16 mouse cellular contexts compared by ENCODE assay signal in the genomic region with DNA sequence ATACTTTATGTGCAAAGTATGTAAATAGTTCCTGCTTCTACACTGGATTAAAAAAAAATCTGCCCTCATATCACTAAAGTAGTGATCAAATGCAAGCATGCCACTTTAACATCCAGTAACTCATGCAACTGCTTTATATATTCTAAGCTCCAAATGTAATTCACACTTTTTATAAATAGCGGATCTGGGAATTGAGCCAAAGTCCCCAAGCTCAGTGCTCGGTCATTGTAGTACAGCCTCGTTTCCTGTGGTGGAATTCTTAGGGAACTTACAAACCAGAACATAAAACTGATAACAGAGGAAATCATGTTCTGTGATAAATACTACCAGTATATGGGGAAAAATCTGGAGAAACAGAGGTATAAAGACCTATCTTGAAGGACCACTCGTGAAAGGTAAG.
DNase-seq lines count a peak whose midpoint lies in the region; ATAC-seq and TF ChIP-seq lines count a peak whose summit lies in the region.
"Had no signal": no experiment of that assay in that cellular context is flagged by ENCODE, and none has a peak within 500 bp of the region (broad histone marks: within the 10 kb centered on the region; RNA-seq: fewer than 3 reads in every experiment).

No protein-coding gene starts in this region.

- no peaks in the 10 kb centered on the region for H3K9me3 ChIP-seq in forebrain, embryonic 14.5 days (replicated peaks; ENCODE audit: control insufficient read depth, low read length)
- H3K9me3 ChIP-seq in forebrain, embryonic 11.5 days (ENCODE audit: control insufficient read depth, low read length): no peaks in the 10 kb centered on the region
- no peaks in the 10 kb centered on the region for H3K9me3 ChIP-seq in heart, embryonic 16.5 days (replicated peaks; ENCODE audit: control insufficient read depth, low read length)
- H3K9me3 ChIP-seq in midbrain, postnatal 0 days (ENCODE audit: low read length): no peaks in the 10 kb centered on the region
- no peaks in the 10 kb centered on the region for H3K9me3 ChIP-seq in midbrain, embryonic 16.5 days (replicated peaks; ENCODE audit: control insufficient read depth, low read length, poor library complexity, severe bottlenecking)
- H3K9me3 ChIP-seq: forebrain, embryonic 12.5 days; liver, embryonic 13.5 days; midbrain, embryonic 15.5 days had no signal

- DNase-seq in forebrain, embryonic 14.5 days (ENCODE audit: low spot score): peak; percentile 67
- DNase-seq in forebrain, embryonic 11.5 days (ENCODE audit: low spot score): no peak
- DNase-seq in heart, postnatal 36 days: no peak
- DNase-seq in left cerebral cortex, postnatal 14 days (ENCODE audit: low spot score in 2 of 2): peak; percentile 48 to 76
- DNase-seq in left cerebral cortex, adult 2 months (ENCODE audit: extremely low spot score in 1 of 2, low spot score in 2 of 2): no peak
- DNase-seq in midbrain, postnatal 0 days (ENCODE audit: low spot score): peak; percentile 26
- DNase-seq: cerebellum, postnatal 10 days; kidney, postnatal 14 days; liver, embryonic 13.5 days; thymus, adult 18-20 months had no signal

- H3K4me1 ChIP-seq in forebrain, embryonic 14.5 days (ENCODE audit: control insufficient read depth, insufficient read depth, low read length): no peaks in the 10 kb centered on the region
- no peaks in the 10 kb centered on the region for H3K4me1 ChIP-seq in forebrain, embryonic 11.5 days (replicated peaks; ENCODE audit: control insufficient read depth, insufficient read depth, low read length)
- H3K4me1 ChIP-seq in heart, embryonic 16.5 days (ENCODE audit: control insufficient read depth, insufficient read depth, low read length): peaks cover 6% of the 10 kb centered on the region
- no peaks in the 10 kb centered on the region for H3K4me1 ChIP-seq in midbrain, postnatal 0 days (ENCODE audit: insufficient read depth, low read length)
- H3K4me1 ChIP-seq in midbrain, embryonic 16.5 days (ENCODE audit: control insufficient read depth, insufficient read depth, low read length): no peaks in the 10 kb centered on the region
- H3K4me1 ChIP-seq: forebrain, embryonic 12.5 days; liver, embryonic 13.5 days; midbrain, embryonic 15.5 days had no signal

- H3K9ac ChIP-seq in forebrain, embryonic 14.5 days (ENCODE audit: low read length): no peak overlapping the region
- H3K9ac ChIP-seq in forebrain, embryonic 11.5 days (ENCODE audit: low read length): no peak overlapping the region
- no peak overlapping the region for H3K9ac ChIP-seq in heart, embryonic 16.5 days (ENCODE audit: low read length)
- no peak overlapping the region for H3K9ac ChIP-seq in midbrain, postnatal 0 days (replicated peaks; ENCODE audit: low read length, poor library complexity, severe bottlenecking)
- H3K9ac ChIP-seq in midbrain, embryonic 16.5 days (ENCODE audit: low read depth, low read length): no peak overlapping the region
- H3K9ac ChIP-seq: forebrain, embryonic 12.5 days; hindbrain, embryonic 14.5 days; liver, embryonic 13.5 days; midbrain, embryonic 15.5 days had no signal

- intact Hi-C loops in heart, postnatal 36 days (cut with DNase I): no loop called here
- intact Hi-C loops in left cerebral cortex, postnatal 14 days (cut with DNase I): loop anchor here (10.0 kb wide), 1 partner anchor 576 kb away; no protein-coding TSS in a partner anchor
- intact Hi-C loops in left cerebral cortex, adult 2 months (cut with DNase I): no loop called here

- H3K4me2 ChIP-seq in forebrain, embryonic 14.5 days (ENCODE audit: low read length): no peak overlapping the region
- no peak overlapping the region for H3K4me2 ChIP-seq in forebrain, embryonic 11.5 days (ENCODE audit: low read depth, low read length, severe bottlenecking)
- no peak overlapping the region for H3K4me2 ChIP-seq in heart, embryonic 16.5 days (ENCODE audit: low read depth, low read length)
- no peak overlapping the region for H3K4me2 ChIP-seq in midbrain, postnatal 0 days (ENCODE audit: low read depth, low read length, poor library complexity, severe bottlenecking)
- H3K4me2 ChIP-seq in midbrain, embryonic 16.5 days (ENCODE audit: low read length): no peak overlapping the region
- H3K4me2 ChIP-seq: forebrain, embryonic 12.5 days; hindbrain, embryonic 14.5 days; liver, embryonic 13.5 days; midbrain, embryonic 15.5 days had no signal

- no peaks in the 10 kb centered on the region for H3K36me3 ChIP-seq in forebrain, embryonic 14.5 days (ENCODE audit: control insufficient read depth, insufficient read depth, low read length)
- no peaks in the 10 kb centered on the region for H3K36me3 ChIP-seq in forebrain, embryonic 11.5 days (ENCODE audit: control insufficient read depth, insufficient read depth, low read length)
- no peaks in the 10 kb centered on the region for H3K36me3 ChIP-seq in heart, embryonic 16.5 days (ENCODE audit: control insufficient read depth, insufficient read depth)
- no peaks in the 10 kb centered on the region for H3K36me3 ChIP-seq in midbrain, postnatal 0 days (ENCODE audit: insufficient read depth, low read length)
- no peaks in the 10 kb centered on the region for H3K36me3 ChIP-seq in midbrain, embryonic 16.5 days (ENCODE audit: control insufficient read depth, insufficient read depth, low read length)
- H3K36me3 ChIP-seq: forebrain, embryonic 12.5 days; liver, embryonic 13.5 days; midbrain, embryonic 15.5 days had no signal

- no peak for TF ChIP-seq CTCF in left cerebral cortex, adult 2 months (IDR thresholded peaks at IDR 0.05)
- TF ChIP-seq CTCF in midbrain, postnatal 0 days (IDR thresholded peaks at IDR 0.05): no peak

- WGBS in forebrain, embryonic 14.5 days: 36% methylated on average over 4 of the region's 4 CpGs
- 82% methylated on average over 4 of the region's 4 CpGs for WGBS in forebrain, embryonic 11.5 days
- 14% methylated on average over 4 of the region's 4 CpGs for WGBS in heart, embryonic 16.5 days
- 58% methylated on average over 4 of the region's 4 CpGs for WGBS in midbrain, postnatal 0 days
- WGBS in midbrain, embryonic 16.5 days: 61% methylated on average over 4 of the region's 4 CpGs

- H3K4me3 ChIP-seq in forebrain, embryonic 14.5 days (ENCODE audit: low read depth, low read length): no peak overlapping the region
- no peak overlapping the region for H3K4me3 ChIP-seq in forebrain, embryonic 11.5 days (ENCODE audit: low read depth, low read length)
- no peak overlapping the region for H3K4me3 ChIP-seq in heart, embryonic 16.5 days (ENCODE audit: low read length)
- no peak overlapping the region for H3K4me3 ChIP-seq in left cerebral cortex, adult 2 months
- no peak overlapping the region for H3K4me3 ChIP-seq in midbrain, postnatal 0 days (ENCODE audit: low read depth, low read length)
- H3K4me3 ChIP-seq in midbrain, embryonic 16.5 days (ENCODE audit: low read depth, low read length): no peak overlapping the region
- H3K4me3 ChIP-seq: forebrain, embryonic 12.5 days; liver, embryonic 13.5 days; midbrain, embryonic 15.5 days had no signal

- no peak overlapping the region for H3K27ac ChIP-seq in forebrain, embryonic 14.5 days (ENCODE audit: low read depth, low read length)
- H3K27ac ChIP-seq in forebrain, embryonic 11.5 days (ENCODE audit: low read depth, low read length): no peak overlapping the region
- H3K27ac ChIP-seq in heart, embryonic 16.5 days (ENCODE audit: low read length): peak overlapping the region; percentile 62; the same call in 1 of the 2 replicates
- no peak overlapping the region for H3K27ac ChIP-seq in left cerebral cortex, adult 2 months
- H3K27ac ChIP-seq in midbrain, postnatal 0 days (ENCODE audit: low read depth, low read length): no peak overlapping the region
- H3K27ac ChIP-seq in midbrain, embryonic 16.5 days (ENCODE audit: low read length): no peak overlapping the region
- H3K27ac ChIP-seq: forebrain, embryonic 12.5 days; hindbrain, embryonic 14.5 days; liver, embryonic 13.5 days; midbrain, embryonic 15.5 days had no signal

- no peak for ATAC-seq in forebrain, embryonic 14.5 days
- no peak for ATAC-seq in forebrain, embryonic 11.5 days (replicated peaks; ENCODE audit: low FRiP score)
- ATAC-seq in heart, embryonic 16.5 days (replicated peaks; ENCODE audit: extremely low read depth, insufficient read depth, low FRiP score): peak; percentile 73
- ATAC-seq in midbrain, postnatal 0 days (ENCODE audit: low FRiP score): no peak
- ATAC-seq in midbrain, embryonic 16.5 days: no peak
- ATAC-seq: intestine, embryonic 16.5 days; midbrain, embryonic 15.5 days had no signal

- H3K27me3 ChIP-seq in forebrain, embryonic 14.5 days (replicated peaks; ENCODE audit: control insufficient read depth, insufficient read depth, low read length): no peaks in the 10 kb centered on the region
- no peaks in the 10 kb centered on the region for H3K27me3 ChIP-seq in forebrain, embryonic 11.5 days (ENCODE audit: control insufficient read depth, insufficient read depth, low read length)
- no peaks in the 10 kb centered on the region for H3K27me3 ChIP-seq in heart, embryonic 16.5 days (ENCODE audit: control insufficient read depth, insufficient read depth, low read length)
- H3K27me3 ChIP-seq in midbrain, postnatal 0 days (ENCODE audit: insufficient read depth, low read length): no peaks in the 10 kb centered on the region
- no peaks in the 10 kb centered on the region for H3K27me3 ChIP-seq in midbrain, embryonic 16.5 days (ENCODE audit: control insufficient read depth, insufficient read depth, low read depth, low read length)
- H3K27me3 ChIP-seq: forebrain, embryonic 12.5 days; liver, embryonic 13.5 days; midbrain, embryonic 15.5 days had no signal

Comparison
In these comparisons a context has a peak if more than half of its experiments do, and no peak if none do; other contexts are left out.
1. DNase-seq: peak in forebrain, embryonic 14.5 days (single experiment), left cerebral cortex, postnatal 14 days (2 of 2) and midbrain, postnatal 0 days (single experiment); none in forebrain, embryonic 11.5 days (single experiment), heart, postnatal 36 days (0 of 2) and left cerebral cortex, adult 2 months (0 of 2).